In genomic region chr19:47050271-47051032, GRCm38 (mm10) we compare ENCODE assay signal across 8 mouse cellular contexts. TPM values are rescaled to one million over a fixed set of nuclear protein-coding genes. Genes with fewer than 3 reads are reported as not detected.
A peak's percentile ranks its signal among the peaks of the same experiment; 100 is the strongest.
DNase-seq lines count a peak whose midpoint lies in the region; ATAC-seq lines count a peak whose summit lies in the region.

Gene Pcgf6, minus strand, starts transcription at chr19:47050906.

- peak within 1 kb of the TSS; percentile 85 for H3K4me3 ChIP-seq in embryonic facial prominence, embryonic 12.5 days
- peak within 1 kb of the TSS; percentile 75 for H3K4me3 ChIP-seq in limb, embryonic 11.5 days (ENCODE audit: low read depth, low read length)
- peak within 1 kb of the TSS; percentile 63 for H3K4me3 ChIP-seq in midbrain, embryonic 13.5 days (replicated peaks)

- H3K9ac ChIP-seq in embryonic facial prominence, embryonic 12.5 days: peak within 1 kb of the TSS; percentile 81
- H3K9ac ChIP-seq in limb, embryonic 11.5 days (ENCODE audit: low read length): peak within 1 kb of the TSS; percentile 84
- peak within 1 kb of the TSS; percentile 80 for H3K9ac ChIP-seq in midbrain, embryonic 13.5 days (replicated peaks)

- no peaks in the 10 kb centered on the region for H3K27me3 ChIP-seq in embryonic facial prominence, embryonic 12.5 days
- H3K27me3 ChIP-seq in limb, embryonic 11.5 days (ENCODE audit: control insufficient read depth, insufficient read depth, low read length): no peaks in the 10 kb centered on the region
- no peaks in the 10 kb centered on the region for H3K27me3 ChIP-seq in midbrain, embryonic 13.5 days

- peaks cover 12% of the 10 kb centered on the region for H3K4me1 ChIP-seq in embryonic facial prominence, embryonic 12.5 days
- H3K4me1 ChIP-seq in limb, embryonic 11.5 days (ENCODE audit: control insufficient read depth, insufficient read depth, low read length): peaks cover 10% of the 10 kb centered on the region; the same call in 1 of the 2 replicates
- peaks cover 16% of the 10 kb centered on the region for H3K4me1 ChIP-seq in midbrain, embryonic 13.5 days (replicated peaks)

- H3K27ac ChIP-seq in embryonic facial prominence, embryonic 12.5 days: peak within 1 kb of the TSS; percentile 95
- peak within 1 kb of the TSS; percentile 89 for H3K27ac ChIP-seq in limb, embryonic 11.5 days (replicated peaks; ENCODE audit: low read depth, low read length)
- peak within 1 kb of the TSS; percentile 90 for H3K27ac ChIP-seq in midbrain, embryonic 13.5 days

- peaks cover 23% of the 10 kb centered on the region for H3K36me3 ChIP-seq in embryonic facial prominence, embryonic 12.5 days
- no peaks in the 10 kb centered on the region; the same call in 1 of the 2 replicates for H3K36me3 ChIP-seq in limb, embryonic 11.5 days (ENCODE audit: control insufficient read depth, insufficient read depth, low read length)
- peaks cover 25% of the 10 kb centered on the region for H3K36me3 ChIP-seq in midbrain, embryonic 13.5 days

- peak; percentile 86 for ATAC-seq in embryonic facial prominence, embryonic 12.5 days (ENCODE audit: insufficient number of reproducible peaks, insufficient read depth, low FRiP score, low TSS enrichment)
- ATAC-seq in limb, embryonic 11.5 days (ENCODE audit: insufficient number of reproducible peaks, low FRiP score, low TSS enrichment, low read depth): peak; percentile 87
- peak; percentile 93 for ATAC-seq in midbrain, embryonic 13.5 days

- H3K4me2 ChIP-seq in embryonic facial prominence, embryonic 12.5 days (replicated peaks): peak within 1 kb of the TSS; percentile 76
- peak within 1 kb of the TSS; percentile 77 for H3K4me2 ChIP-seq in limb, embryonic 11.5 days (ENCODE audit: low read depth, severe bottlenecking)
- H3K4me2 ChIP-seq in midbrain, embryonic 13.5 days (replicated peaks): peak within 1 kb of the TSS; percentile 74

- under 1% methylated on average over 75 of the region's 75 CpGs for WGBS in embryonic facial prominence, embryonic 12.5 days
- under 1% methylated on average over 71 of the region's 75 CpGs for WGBS in limb, embryonic 11.5 days
- WGBS in midbrain, embryonic 13.5 days: under 1% methylated on average over 74 of the region's 75 CpGs

- peak; percentile 84 for DNase-seq in 3T3-L1 (ENCODE audit: low read depth, low spot score)
- peak; percentile 86 to 89 for DNase-seq in adrenal gland, postnatal 36 days
- peak; percentile 76 to 78 for DNase-seq in heart, adult 18-20 months
- DNase-seq in kidney, adult 18-20 months: peak; percentile 88
- DNase-seq in limb, embryonic 11.5 days (ENCODE audit: low spot score): peak; percentile 89
- DNase-seq in spleen, adult 12 weeks (ENCODE audit: low spot score): peak; percentile 67

- H3K9me3 ChIP-seq in embryonic facial prominence, embryonic 12.5 days: no peaks in the 10 kb centered on the region
- no peaks in the 10 kb centered on the region for H3K9me3 ChIP-seq in limb, embryonic 11.5 days (ENCODE audit: control insufficient read depth, low read length)
- no peaks in the 10 kb centered on the region for H3K9me3 ChIP-seq in midbrain, embryonic 13.5 days

RNA-seq across cellular contexts. Expression of gene Pcgf6, which starts in this region (rescaled TPM):
- total RNA-seq in adrenal gland, postnatal 36 days (2021): 10 to 100 TPM in 1 of 2 experiments, 1 to 10 TPM in 1; 9.1 to 11.9 TPM
- polyA plus RNA-seq in embryonic facial prominence, embryonic 12.5 days (2016; fragmentation: Nextera tagmentation; extraction: Ambion mirVana): 31.5 and 31.7 TPM in 2 replicates
- 1 to 10 TPM; 2.7 to 3.7 TPM for total RNA-seq in heart, adult 18-20 months (2021)
- polyA plus RNA-seq in limb, embryonic 11.5 days (2014; fragmentation: Nextera tagmentation; extraction: Ambion mirVana): 36.5 and 38.9 TPM in 2 replicates
- 28.9 and 31.2 TPM in 2 replicates for polyA plus RNA-seq in midbrain, embryonic 13.5 days (2015; fragmentation: Nextera tagmentation; extraction: Ambion mirVana)

Comparison
In these comparisons a context has a peak if more than half of its experiments do, and no peak if none do; other contexts are left out.
1. Peak in every context shown above with its lines: DNase-seq, ATAC-seq, H3K4me3 ChIP-seq and H3K27ac ChIP-seq.